Mouse (Mus musculus): Measurements from ENCODE around the gene 1600014C23Rik.
A peak's percentile ranks its signal among the peaks of the same experiment; 100 is the strongest.

DNA sequence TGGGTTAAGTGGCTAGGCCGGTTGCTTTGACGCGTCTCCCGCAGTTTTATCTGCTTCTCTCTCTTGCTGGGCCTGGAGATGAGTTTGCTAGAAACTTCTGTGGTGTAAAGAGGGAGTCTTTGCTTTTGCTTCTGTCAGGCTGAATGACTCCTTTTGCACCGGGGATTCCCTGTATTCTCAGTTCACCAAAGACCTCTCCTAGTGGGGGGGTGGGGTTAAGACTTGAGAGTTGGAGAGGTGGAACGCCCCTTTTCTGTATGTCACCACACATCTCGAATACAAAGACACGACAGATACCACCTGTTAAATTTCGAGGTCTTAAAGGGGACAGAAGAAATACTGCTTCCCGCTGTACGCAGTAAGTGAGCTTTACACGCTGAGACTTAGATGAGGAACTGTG is 46.9 kb downstream of the 1600014C23Rik start, which contains the start of gene Tmem63b:
- TF ChIP-seq CTCF (IDR thresholded peaks at IDR 0.05): no peak
- peak; percentile 21; the same call in 1 of the 2 replicates for TF ChIP-seq EP300 (IDR thresholded peaks at IDR 0.05)

Data from lung, postnatal 0 days (tissue).